Mouse (Mus musculus): ENCODE measurements around the gene Rbfox3.

Gene Rbfox3

GRCm38 (mm10) chr11:118760296-118760988 lies 151.0 kb downstream of the Rbfox3 start:
- DNase-seq (ENCODE audit: low spot score in 2 of 2): no peak

GRCm38 (mm10) chr11:118759228-118759627 lies 152.2 kb downstream of the Rbfox3 start:
- DNase-seq (ENCODE audit: low spot score in 2 of 2): no peak

GRCm38 (mm10) chr11:118758277-118758990 lies 153.0 kb downstream of the Rbfox3 start:
- DNase-seq (ENCODE audit: low spot score in 2 of 2): no peak

- DNase-seq (ENCODE audit: low spot score in 2 of 2): no peak
Observed at GRCm38 (mm10) chr11:118757488-118757887, 153.9 kb downstream of the Rbfox3 start.

GRCm38 (mm10) chr11:118755003-118755402 lies 156.4 kb downstream of the Rbfox3 start:
- DNase-seq (ENCODE audit: low spot score in 2 of 2): no peak

GRCm38 (mm10) chr11:118754535-118754934 lies 156.9 kb downstream of the Rbfox3 start:
- DNase-seq (ENCODE audit: low spot score in 2 of 2): no peak

- DNase-seq (ENCODE audit: low spot score in 2 of 2): no peak
Observed at GRCm38 (mm10) chr11:118751879-118752616, 159.3 kb downstream of the Rbfox3 start.

- DNase-seq (ENCODE audit: low spot score in 2 of 2): no peak
Observed at GRCm38 (mm10) chr11:118750745-118751330, 160.6 kb downstream of the Rbfox3 start.

- DNase-seq (ENCODE audit: low spot score in 2 of 2): no peak
Observed at GRCm38 (mm10) chr11:118749541-118749940, 161.9 kb downstream of the Rbfox3 start.

GRCm38 (mm10) chr11:118748622-118749021 lies 162.8 kb downstream of the Rbfox3 start:
- no peak for DNase-seq (ENCODE audit: low spot score in 2 of 2)

- DNase-seq (ENCODE audit: low spot score in 2 of 2): no peak
Observed at GRCm38 (mm10) chr11:118745279-118745678, 166.1 kb downstream of the Rbfox3 start.

- DNase-seq (ENCODE audit: low spot score in 2 of 2): no peak
Observed at GRCm38 (mm10) chr11:118744782-118745181, 166.6 kb downstream of the Rbfox3 start.

GRCm38 (mm10) chr11:118742762-118743161 lies 168.6 kb downstream of the Rbfox3 start:
- no peak for DNase-seq (ENCODE audit: low spot score in 2 of 2)

GRCm38 (mm10) chr11:118741262-118741661 lies 170.1 kb downstream of the Rbfox3 start:
- no peak for DNase-seq (ENCODE audit: low spot score in 2 of 2)

- peak in 1 of 2 experiments; percentile 19 for DNase-seq (ENCODE audit: low spot score in 2 of 2)
Observed at GRCm38 (mm10) chr11:118740001-118740400, 171.4 kb downstream of the Rbfox3 start.

GRCm38 (mm10) chr11:118738855-118739832 lies 172.3 kb downstream of the Rbfox3 start:
- DNase-seq (ENCODE audit: low spot score in 2 of 2): peak; percentile 11 to 35

GRCm38 (mm10) chr11:118738323-118738722 lies 173.1 kb downstream of the Rbfox3 start:
- no peak for DNase-seq (ENCODE audit: low spot score in 2 of 2)

GRCm38 (mm10) chr11:118737821-118738220 lies 173.6 kb downstream of the Rbfox3 start:
- no peak for DNase-seq (ENCODE audit: low spot score in 2 of 2)

- no peak for DNase-seq (ENCODE audit: low spot score in 2 of 2)
Observed at GRCm38 (mm10) chr11:118736993-118737392, 174.4 kb downstream of the Rbfox3 start.

- no peak for DNase-seq (ENCODE audit: low spot score in 2 of 2)
Observed at GRCm38 (mm10) chr11:118731655-118732054, 179.7 kb downstream of the Rbfox3 start.

GRCm38 (mm10) chr11:118729373-118729772 lies 182.0 kb downstream of the Rbfox3 start:
- DNase-seq (ENCODE audit: low spot score in 2 of 2): no peak
